8 mouse cellular contexts compared by ENCODE assay signal in the genomic region with DNA sequence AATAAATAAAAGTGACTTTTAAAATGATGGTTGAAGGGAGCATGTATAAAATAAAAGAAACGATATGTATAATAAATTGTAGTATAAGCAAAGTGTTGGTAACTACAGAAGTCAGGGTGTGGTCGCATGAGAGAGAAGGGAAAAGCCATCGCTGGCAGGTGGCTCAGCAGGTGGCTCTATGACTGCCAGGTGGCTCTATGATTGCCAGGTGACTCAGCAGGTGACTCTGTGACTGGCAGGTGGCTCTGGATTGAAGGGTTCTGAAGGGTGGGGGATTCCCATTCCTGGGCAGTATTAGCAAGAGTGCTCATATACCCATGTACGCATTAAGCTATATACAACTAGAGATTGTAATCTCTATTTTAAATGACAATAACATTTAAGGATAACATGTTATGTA.
"Had no signal": no experiment of that assay in that cellular context is flagged by ENCODE, and none has a peak within 500 bp of the region (broad histone marks: within the 10 kb centered on the region; RNA-seq: fewer than 3 reads in every experiment).

No protein-coding gene starts in this region.

- DNase-seq: liver, postnatal 0 days; lung, adult 2 months; lung, postnatal 4 days; midbrain, embryonic 14.5 days; right cerebral cortex, postnatal 14 days; thymus, adult 2 months; thymus, postnatal 25 days; thymus, postnatal 4 days had no signal
